In genomic region chr12:103532020-103532648, GRCm38 (mm10) we compare ENCODE assay signal across 8 mouse cellular contexts. TPM values are rescaled to one million over a fixed set of nuclear protein-coding genes. Genes with fewer than 3 reads are reported as not detected.
DNase-seq lines count a peak whose midpoint lies in the region; ATAC-seq and TF ChIP-seq lines count a peak whose summit lies in the region.

Gene Ppp4r4 (plus strand): TSS chr12:103532283.

- ATAC-seq in activated CD4-positive, CD25-positive, alpha-beta regulatory T cell, adult 4 months = peak; percentile 81
- ATAC-seq in megakaryocyte, adult 5-6 weeks (ENCODE audit: poor library complexity, severe bottlenecking) = peak; percentile 85

- intact Hi-C loops in left cerebral cortex, adult 2 months (cut with DNase I) = loop anchor here (2.0 kb wide), 1 partner anchor 19 kb away; no protein-coding TSS in a partner anchor

- peak; percentile 90 for DNase-seq in embryo, embryonic 10 days (ENCODE audit: low spot score)
- DNase-seq in gastrocnemius, postnatal 10 days = peak; percentile 95
- peak; percentile 76 for DNase-seq in hindlimb bud, embryonic 11.5 days (ENCODE audit: extremely low spot score, low read depth, low spot score)
- peak; percentile 98 for DNase-seq in left cerebral cortex, adult 2 months (ENCODE audit: extremely low spot score in 1 of 2, low spot score in 2 of 2)
- DNase-seq in right cerebral cortex, adult 18-20 months = peak; percentile 98
- DNase-seq in urinary bladder, adult 2 months (ENCODE audit: low spot score) = peak; percentile 87

- peak within 1 kb of the TSS; percentile 91 for H3K4me3 ChIP-seq in left cerebral cortex, adult 2 months

- TF ChIP-seq CTCF in left cerebral cortex, adult 2 months (IDR thresholded peaks at IDR 0.05) = no peak

- peak within 1 kb of the TSS; percentile 84 for H3K27ac ChIP-seq in left cerebral cortex, adult 2 months

RNA-seq across cellular contexts. Expression of gene Ppp4r4, which starts in this region (rescaled TPM):
- polyA plus RNA-seq in activated CD4-positive, CD25-positive, alpha-beta regulatory T cell, adult 4 months (2017; shearing (Covaris generic)) = under 1 TPM in 1 of 2 experiments, not detected in 1; 0.17 TPM
- total RNA-seq in gastrocnemius, postnatal 10 days (2021) = under 1 TPM; 0.25 to 0.87 TPM
- 10 to 100 TPM; 24.8 to 25.8 TPM for total RNA-seq in left cerebral cortex, adult 2 months (2021)
- not detected in 2 replicates for total RNA-seq in megakaryocyte, adult 5-6 weeks (2015)
- not detected in 2 replicates for total RNA-seq in megakaryocyte, adult 5-6 weeks (2017)
- 2.9 and 3.8 TPM in 2 replicates for polyA plus RNA-seq in urinary bladder, adult 2 months (2012; rRNA removed)

Comparison
In these comparisons a context has a peak if more than half of its experiments do, and no peak if none do; other contexts are left out.
1. Peak in every context shown above with its lines: DNase-seq, ATAC-seq, H3K4me3 ChIP-seq and H3K27ac ChIP-seq.
2. RNA of gene Ppp4r4 (total RNA-seq): 24.8 to 25.8 TPM in left cerebral cortex, adult 2 months; 0.25 to 0.87 TPM in gastrocnemius, postnatal 10 days and not detected in megakaryocyte, adult 5-6 weeks; every median in the first group is over 10 times any median in the second.
3. Peak in ATAC-seq in activated CD4-positive, CD25-positive, alpha-beta regulatory T cell, adult 4 months; RNA of the gene not detected or under 1 TPM.
4. Peak in DNase-seq in gastrocnemius, postnatal 10 days; RNA of the gene not detected or under 1 TPM.
5. Peak in ATAC-seq in megakaryocyte, adult 5-6 weeks; RNA of the gene not detected or under 1 TPM.